Comparison of ENCODE assay signal across 10 mouse cellular contexts in genomic region chr1:164762276-164762675, GRCm38 (mm10). TPM values are rescaled to one million over a fixed set of nuclear protein-coding genes. Genes with fewer than 3 reads are reported as not detected.
DNase-seq lines count a peak whose midpoint lies in the region; ATAC-seq and TF ChIP-seq lines count a peak whose summit lies in the region.
"Had no signal": no experiment of that assay in that cellular context is flagged by ENCODE, and none has a peak within 500 bp of the region (broad histone marks: within the 10 kb centered on the region; RNA-seq: fewer than 3 reads in every experiment).

No protein-coding gene starts in this region.

- no peaks in the 10 kb centered on the region for H3K4me1 ChIP-seq in kidney, embryonic 16.5 days (ENCODE audit: insufficient read depth, low read length)
- peaks cover 2% of the 10 kb centered on the region; the same call in 1 of the 2 replicates for H3K4me1 ChIP-seq in lung, adult 2 months (ENCODE audit: control insufficient read depth, insufficient read depth, low read length)
- H3K4me1 ChIP-seq in midbrain, embryonic 15.5 days: 0 out of 2 replicates have a peak, but pooled peaks cover 3% of the 10 kb centered on the region
- H3K4me1 ChIP-seq: megakaryocyte, embryonic 14.5 days had no signal

- DNase-seq in kidney, adult 11 months: peak; percentile 31
- DNase-seq in adipocyte (ENCODE audit: low spot score): peak; percentile 74
- DNase-seq in lung, adult 2 months: no peak
- no peak for DNase-seq in layer of hippocampus, adult 11-12 months (ENCODE audit: low spot score)

- no peak overlapping the region for H3K9ac ChIP-seq in kidney, embryonic 16.5 days (replicated peaks; ENCODE audit: low read length)
- H3K9ac ChIP-seq in midbrain, embryonic 15.5 days: no peak overlapping the region
- H3K9ac ChIP-seq: heart, embryonic 15.5 days had no signal

- no peaks in the 10 kb centered on the region for H3K9me3 ChIP-seq in kidney, embryonic 16.5 days (ENCODE audit: low read length)
- no peaks in the 10 kb centered on the region for H3K9me3 ChIP-seq in midbrain, embryonic 15.5 days
- H3K9me3 ChIP-seq: heart, embryonic 15.5 days; megakaryocyte, embryonic 14.5 days had no signal

- ATAC-seq in kidney, embryonic 16.5 days (ENCODE audit: low FRiP score, low TSS enrichment): no peak
- ATAC-seq in CD4-positive, CD25-positive, alpha-beta regulatory T cell, adult 4 months: peak; percentile 62
- ATAC-seq in erythroid progenitor cell, adult 5-6 weeks (replicated peaks; ENCODE audit: low FRiP score, poor library complexity, severe bottlenecking): no peak
- ATAC-seq in midbrain, embryonic 15.5 days (replicated peaks): no peak

- peak; percentile 66 for TF ChIP-seq CTCF in lung, adult 2 months (IDR thresholded peaks at IDR 0.05; ENCODE audit: insufficient read depth, low read length)

- TF ChIP-seq POLR2A in lung, adult 2 months (IDR thresholded peaks at IDR 0.05; ENCODE audit: borderline replicate concordance, extremely low read depth, low read depth, low read length): no peak

- WGBS in kidney, embryonic 16.5 days: 60% methylated on average over 2 of the region's 2 CpGs
- WGBS in lung, adult 2 months: 37% methylated on average over 2 of the region's 2 CpGs
- 62% methylated on average over 2 of the region's 2 CpGs for WGBS in midbrain, embryonic 15.5 days

- no peaks in the 10 kb centered on the region for H3K36me3 ChIP-seq in kidney, embryonic 16.5 days (ENCODE audit: insufficient read depth, low read length)
- H3K36me3 ChIP-seq in midbrain, embryonic 15.5 days (replicated peaks): no peaks in the 10 kb centered on the region
- H3K36me3 ChIP-seq: heart, embryonic 15.5 days had no signal

- no peaks in the 10 kb centered on the region for H3K27me3 ChIP-seq in kidney, embryonic 16.5 days (ENCODE audit: insufficient read depth, low read length)
- H3K27me3 ChIP-seq in midbrain, embryonic 15.5 days (replicated peaks): no peaks in the 10 kb centered on the region
- H3K27me3 ChIP-seq: heart, embryonic 15.5 days; megakaryocyte, embryonic 14.5 days had no signal

- no peak overlapping the region for H3K27ac ChIP-seq in kidney, embryonic 16.5 days (ENCODE audit: low read length)
- H3K27ac ChIP-seq in midbrain, embryonic 15.5 days: no peak overlapping the region
- H3K27ac ChIP-seq: heart, embryonic 15.5 days had no signal

- no peak overlapping the region for H3K4me3 ChIP-seq in kidney, embryonic 16.5 days (ENCODE audit: low read length)
- H3K4me3 ChIP-seq in lung, adult 2 months (replicated peaks; ENCODE audit: extremely low read depth, low read depth, low read length): no peak overlapping the region
- H3K4me3 ChIP-seq in midbrain, embryonic 15.5 days: no peak overlapping the region
- H3K4me3 ChIP-seq: heart, embryonic 15.5 days; megakaryocyte, embryonic 14.5 days had no signal

- H3K4me2 ChIP-seq in kidney, embryonic 16.5 days (replicated peaks; ENCODE audit: low read depth, low read length): no peak overlapping the region
- no peak overlapping the region for H3K4me2 ChIP-seq in midbrain, embryonic 15.5 days
- H3K4me2 ChIP-seq: heart, embryonic 15.5 days had no signal

RNA-seq across cellular contexts. Expression of gene Dpt, which starts 34.2 kb away (rescaled TPM):
- polyA plus RNA-seq in kidney, embryonic 16.5 days (2015; fragmentation: Nextera tagmentation; extraction: Ambion mirVana): 3.5 and 6.0 TPM in 2 replicates
- under 1 TPM; 0.48 to 0.50 TPM for polyA plus RNA-seq in CD4-positive, CD25-positive, alpha-beta regulatory T cell, adult 4 months (2017; shearing (Covaris generic))
- 69.2 and 71.1 TPM in 2 replicates for polyA plus RNA-seq in lung, adult 2 months (2012; rRNA removed)
- not detected in 2 replicates for total RNA-seq in erythroid progenitor cell, adult 5-6 weeks (2015; ENCODE audit: low replicate concordance)
- not detected in 2 replicates for total RNA-seq in erythroid progenitor cell, adult 5-6 weeks (2017; ENCODE audit: low replicate concordance)
- polyA plus RNA-seq in midbrain, embryonic 15.5 days (2015; fragmentation: Nextera tagmentation; extraction: Ambion mirVana): 0.32 and 0.41 TPM in 2 replicates

Comparison
In these comparisons a context has a peak if more than half of its experiments do, and no peak if none do; other contexts are left out.
1. DNase-seq: peak in kidney, adult 11 months (single experiment) and adipocyte (single experiment); none in lung, adult 2 months (single experiment) and layer of hippocampus, adult 11-12 months (single experiment).